Mouse (Mus musculus): ENCODE results near the gene Bmp2k. TPM values are rescaled to one million over a fixed set of nuclear protein-coding genes. Genes with fewer than 3 reads are reported as not detected.

Gene Bmp2k
- polyA plus RNA-seq (2015; fragmentation: Nextera tagmentation; extraction: Ambion mirVana) = 11.3 and 11.9 TPM in 2 replicates

GRCm38 (mm10) chr5:96997310-96997801, at the start of gene Bmp2k:
TSS of gene Bmp2k (plus strand) at chr5:96997689.
- peak within 1 kb of the TSS; percentile 93 for H3K27ac ChIP-seq
- H3K9me3 ChIP-seq (replicated peaks; ENCODE audit: low read length) = no peaks in the 10 kb centered on the region
- peak within 1 kb of the TSS; percentile 88 for H3K4me3 ChIP-seq (replicated peaks; ENCODE audit: low read depth, low read length)
- peaks cover 12% of the 10 kb centered on the region; the same call in 1 of the 2 replicates for H3K4me1 ChIP-seq (replicated peaks; ENCODE audit: insufficient read depth, low read length)
- WGBS = under 1% methylated on average over 52 of the region's 78 CpGs
- peak; percentile 87 for DNase-seq (ENCODE audit: low spot score)
- no peak; the same call in 1 of the 2 replicates for TF ChIP-seq CTCF (IDR thresholded peaks at IDR 0.05; ENCODE audit: low read depth)
- peak within 1 kb of the TSS; percentile 86 for H3K9ac ChIP-seq (ENCODE audit: low read depth, low read length)
- H3K36me3 ChIP-seq (ENCODE audit: insufficient read depth, low read length) = no peaks in the 10 kb centered on the region
- peak; percentile 95 for ATAC-seq (replicated peaks; ENCODE audit: low FRiP score, low read depth)
- peak within 1 kb of the TSS; percentile 75 for H3K4me2 ChIP-seq (ENCODE audit: low read length)
- no peaks in the 10 kb centered on the region for H3K27me3 ChIP-seq (ENCODE audit: insufficient read depth, low read length)

DNA sequence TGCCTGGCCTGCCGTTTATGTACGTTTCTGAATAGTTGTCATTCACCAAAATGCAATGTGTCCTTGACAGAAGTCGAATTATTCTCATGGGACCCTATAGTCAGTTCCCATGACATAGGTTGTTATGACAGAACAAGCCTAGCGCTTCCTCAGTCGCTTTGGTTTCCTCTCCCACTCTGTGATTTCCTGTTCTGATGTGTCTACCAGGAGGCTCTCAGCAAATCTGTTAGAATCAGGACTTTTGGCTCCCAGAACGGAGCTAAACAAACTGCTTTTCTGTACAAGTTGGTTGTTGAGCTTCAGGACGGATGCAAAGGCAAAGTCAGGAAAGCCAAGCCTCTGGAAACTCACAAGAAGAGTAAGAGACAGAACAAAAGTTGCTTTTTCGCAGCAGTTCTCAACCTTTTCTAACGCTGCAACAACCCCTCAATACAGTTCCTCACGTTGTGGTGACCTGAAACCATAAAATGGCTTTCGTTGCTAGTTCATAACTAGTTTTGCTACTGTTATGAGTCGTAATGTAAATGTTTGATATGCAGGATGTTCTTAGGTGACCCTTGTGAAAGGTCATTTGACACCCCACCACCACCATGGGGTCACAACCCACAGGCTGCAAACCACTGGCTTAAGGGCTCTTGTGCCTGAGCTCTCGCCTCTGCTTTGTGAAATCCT, 48.5 kb upstream of the Bmp2k start:
- H3K4me3 ChIP-seq (replicated peaks; ENCODE audit: low read depth, low read length) = no peak overlapping the region
- no peak for TF ChIP-seq CTCF (IDR thresholded peaks at IDR 0.05; ENCODE audit: low read depth)
- no peak for DNase-seq (ENCODE audit: low spot score)
- no peak overlapping the region for H3K27ac ChIP-seq
- H3K9ac ChIP-seq (ENCODE audit: low read depth, low read length) = no peak overlapping the region
- 70% methylated on average over 13 of the region's 13 CpGs for WGBS
- no peaks in the 10 kb centered on the region for H3K4me1 ChIP-seq (replicated peaks; ENCODE audit: insufficient read depth, low read length)
- H3K9me3 ChIP-seq (replicated peaks; ENCODE audit: low read length) = no peaks in the 10 kb centered on the region
- no peak overlapping the region for H3K4me2 ChIP-seq (ENCODE audit: low read length)
- H3K27me3 ChIP-seq (ENCODE audit: insufficient read depth, low read length) = no peaks in the 10 kb centered on the region
- no peaks in the 10 kb centered on the region for H3K36me3 ChIP-seq (ENCODE audit: insufficient read depth, low read length)
- ATAC-seq (replicated peaks; ENCODE audit: low FRiP score, low read depth) = no peak

GRCm38 (mm10) chr5:96949839-96950666, 47.4 kb upstream of the Bmp2k start:
- no peak overlapping the region for H3K4me2 ChIP-seq (ENCODE audit: low read length)
- no peak overlapping the region for H3K9ac ChIP-seq (ENCODE audit: low read depth, low read length)
- TF ChIP-seq CTCF (IDR thresholded peaks at IDR 0.05; ENCODE audit: low read depth) = no peak
- DNase-seq (ENCODE audit: low spot score) = no peak
- no peak for ATAC-seq (replicated peaks; ENCODE audit: low FRiP score, low read depth)
- no peaks in the 10 kb centered on the region for H3K36me3 ChIP-seq (ENCODE audit: insufficient read depth, low read length)
- no peaks in the 10 kb centered on the region for H3K27me3 ChIP-seq (ENCODE audit: insufficient read depth, low read length)
- H3K27ac ChIP-seq = no peak overlapping the region
- 87% methylated on average over 13 of the region's 13 CpGs for WGBS
- H3K9me3 ChIP-seq (replicated peaks; ENCODE audit: low read length) = no peaks in the 10 kb centered on the region
- no peaks in the 10 kb centered on the region for H3K4me1 ChIP-seq (replicated peaks; ENCODE audit: insufficient read depth, low read length)
- no peak overlapping the region for H3K4me3 ChIP-seq (replicated peaks; ENCODE audit: low read depth, low read length)

DNA sequence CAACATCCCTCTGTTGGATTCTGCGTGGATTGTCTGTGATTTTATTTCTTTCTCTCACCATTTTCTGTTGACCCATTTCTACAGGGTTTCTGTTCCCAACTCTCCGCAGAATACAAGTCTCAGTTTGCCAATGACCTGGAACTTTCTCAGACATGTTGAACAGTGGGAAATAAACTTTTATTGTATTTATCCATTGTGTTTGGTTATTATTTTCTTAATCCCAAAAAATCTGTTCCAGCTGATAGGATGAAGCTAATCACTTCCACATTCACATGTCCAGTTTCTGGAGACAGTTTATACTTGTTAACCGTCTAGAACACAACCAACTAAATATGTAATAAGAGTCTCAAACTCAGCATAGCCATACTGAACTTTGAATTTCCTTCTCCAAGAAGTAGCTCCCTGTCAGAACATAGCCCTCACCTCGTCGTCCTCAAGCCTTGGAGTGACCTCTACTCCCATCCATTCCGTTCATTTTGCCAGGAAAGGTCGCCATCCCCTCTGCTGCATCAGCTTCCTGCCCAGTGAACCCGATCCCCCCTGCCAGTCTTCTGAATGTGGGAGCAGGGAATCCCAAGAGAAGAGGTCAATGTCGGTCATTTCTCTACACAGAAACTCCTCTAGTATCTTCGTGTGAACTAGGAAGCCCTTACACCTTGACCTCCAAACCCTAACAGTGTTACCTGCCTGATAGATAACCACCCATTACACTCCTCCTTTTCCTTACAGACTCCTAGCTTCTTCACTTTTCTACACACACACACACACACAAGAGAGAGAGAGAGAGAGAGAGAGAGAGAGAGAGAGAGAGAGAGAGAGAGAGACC, 46.6 kb upstream of the Bmp2k start:
- 57% methylated on average over 10 of the region's 10 CpGs for WGBS
- H3K4me3 ChIP-seq (replicated peaks; ENCODE audit: low read depth, low read length) = no peak overlapping the region

DNA sequence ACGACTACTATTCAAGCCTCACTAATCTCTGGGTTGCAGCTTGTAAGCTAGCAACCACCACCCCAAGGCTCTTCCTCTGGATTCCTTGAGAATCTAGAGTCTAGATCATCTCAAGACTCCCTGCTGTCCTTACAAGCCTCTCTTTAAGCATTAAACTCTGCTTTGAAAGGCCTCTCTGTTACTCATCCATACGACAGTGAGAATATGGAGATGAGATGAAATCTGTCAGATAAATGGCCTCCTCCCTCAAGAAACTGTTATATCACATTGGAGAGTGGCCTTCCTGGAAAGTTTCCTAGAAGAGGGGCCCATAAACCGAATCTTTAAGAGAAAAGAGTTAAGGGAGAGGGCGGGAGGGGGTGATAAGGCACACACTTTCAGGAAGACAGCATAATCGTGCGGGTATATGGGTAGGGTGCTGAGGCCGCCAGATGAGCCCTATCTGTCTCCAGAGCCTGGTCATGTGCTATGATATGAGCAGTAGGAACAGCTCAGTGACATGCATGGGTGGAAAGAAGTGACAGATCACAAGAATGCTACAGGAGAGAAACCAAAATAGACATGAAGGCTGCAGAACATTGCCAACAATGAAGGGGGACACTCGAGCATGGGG, 45.9 kb upstream of the Bmp2k start:
- DNase-seq (ENCODE audit: low spot score) = no peak
- TF ChIP-seq CTCF (IDR thresholded peaks at IDR 0.05; ENCODE audit: low read depth) = no peak
- no peak for ATAC-seq (replicated peaks; ENCODE audit: low FRiP score, low read depth)

More for the DNA sequence above, 46.6 kb upstream of the Bmp2k start:
- Histone ChIP-seq H3K4me1 (replicated peaks; ENCODE audit: insufficient read depth, low read length) (no peaks in the 10 kb centered on the region), H3K27ac (no peak overlapping the region), H3K9ac (ENCODE audit: low read depth, low read length) (no peak overlapping the region), H3K9me3 (replicated peaks; ENCODE audit: low read length) (no peaks in the 10 kb centered on the region), H3K36me3 (ENCODE audit: insufficient read depth, low read length) (no peaks in the 10 kb centered on the region), H3K27me3 (ENCODE audit: insufficient read depth, low read length) (no peaks in the 10 kb centered on the region), H3K4me2 (ENCODE audit: low read length) (no peak overlapping the region)
- ATAC-seq (replicated peaks; ENCODE audit: low FRiP score, low read depth) (no peak), DNase-seq (ENCODE audit: low spot score) (no peak)
- no peak for TF ChIP-seq CTCF (IDR thresholded peaks at IDR 0.05; ENCODE audit: low read depth)

More for the DNA sequence above, 45.9 kb upstream of the Bmp2k start:
- H3K27ac ChIP-seq = no peak overlapping the region
- no peak overlapping the region for H3K4me2 ChIP-seq (ENCODE audit: low read length)
- WGBS = 67% methylated on average over 8 of the region's 8 CpGs
- H3K36me3 ChIP-seq (ENCODE audit: insufficient read depth, low read length) = no peaks in the 10 kb centered on the region
- no peaks in the 10 kb centered on the region for H3K9me3 ChIP-seq (replicated peaks; ENCODE audit: low read length)
- H3K27me3 ChIP-seq (ENCODE audit: insufficient read depth, low read length) = no peaks in the 10 kb centered on the region
- no peaks in the 10 kb centered on the region for H3K4me1 ChIP-seq (replicated peaks; ENCODE audit: insufficient read depth, low read length)
- no peak overlapping the region for H3K9ac ChIP-seq (ENCODE audit: low read depth, low read length)
- no peak overlapping the region for H3K4me3 ChIP-seq (replicated peaks; ENCODE audit: low read depth, low read length)
